Mouse (Mus musculus) cerebellum, adult 9-10 months (tissue): ENCODE data around the gene Ptprs.
A peak's percentile ranks its signal among the peaks of the same experiment; 100 is the strongest.

ENCODE experiments used
- DNase-seq: peaks from one replicate; pipeline ENCODE4 v3.0.0; 2022

Gene Ptprs

DNA sequence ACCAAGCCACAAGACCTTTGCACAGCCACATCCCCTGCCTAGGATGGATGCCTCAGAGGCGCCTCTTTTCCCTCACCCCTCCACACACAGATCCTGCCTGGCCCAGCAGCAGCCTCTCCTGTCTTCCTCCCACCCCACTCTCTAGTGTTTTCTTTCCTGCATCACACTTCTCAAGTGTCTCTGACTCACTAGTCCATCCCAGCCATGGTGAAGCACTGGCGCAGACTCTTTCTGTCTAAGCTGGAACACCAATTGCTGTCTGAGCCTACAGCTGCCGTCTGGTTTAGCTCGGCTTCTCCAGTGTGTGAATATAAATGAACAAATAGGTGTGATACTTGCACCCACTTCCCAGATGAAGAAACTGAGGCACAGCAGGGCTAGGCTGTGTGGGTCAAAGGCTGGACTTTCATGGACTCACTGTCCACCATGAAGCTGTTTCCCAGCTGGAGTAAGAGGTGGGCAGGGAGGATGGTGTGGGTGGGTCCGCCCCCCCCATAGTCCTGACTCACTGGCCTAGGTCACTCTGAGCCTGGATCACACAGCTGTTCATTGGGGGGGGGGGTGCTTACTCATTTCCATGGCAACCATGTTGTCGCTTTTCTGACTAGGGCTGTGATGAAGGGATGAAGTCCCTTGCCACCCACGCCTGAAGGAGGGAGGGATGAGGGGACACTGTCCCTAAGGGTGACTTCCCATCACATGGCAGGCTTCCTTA, 14.3 kb upstream of the Ptprs start:
- no peak for DNase-seq

DNA sequence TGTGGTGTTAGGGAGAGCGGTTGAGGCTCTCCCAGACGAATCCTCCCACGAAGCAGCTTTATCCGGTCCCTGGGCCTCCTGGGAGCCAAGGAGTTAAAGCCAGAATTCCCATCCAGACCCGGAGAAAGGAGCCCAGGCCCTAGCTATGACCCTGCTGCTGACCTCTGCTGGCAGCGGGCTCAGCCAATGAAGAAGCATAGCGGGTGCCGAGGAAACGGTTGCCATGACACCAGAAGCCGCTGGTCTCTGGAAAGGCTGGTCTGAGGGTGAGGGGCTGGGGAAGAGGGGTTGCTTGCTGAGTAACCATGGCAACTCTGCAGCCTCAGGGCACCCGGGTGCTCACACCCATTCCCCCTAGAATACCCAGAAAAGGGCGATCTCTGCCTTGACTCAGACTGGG, 11.7 kb upstream of the Ptprs start:
- DNase-seq = no peak

DNA sequence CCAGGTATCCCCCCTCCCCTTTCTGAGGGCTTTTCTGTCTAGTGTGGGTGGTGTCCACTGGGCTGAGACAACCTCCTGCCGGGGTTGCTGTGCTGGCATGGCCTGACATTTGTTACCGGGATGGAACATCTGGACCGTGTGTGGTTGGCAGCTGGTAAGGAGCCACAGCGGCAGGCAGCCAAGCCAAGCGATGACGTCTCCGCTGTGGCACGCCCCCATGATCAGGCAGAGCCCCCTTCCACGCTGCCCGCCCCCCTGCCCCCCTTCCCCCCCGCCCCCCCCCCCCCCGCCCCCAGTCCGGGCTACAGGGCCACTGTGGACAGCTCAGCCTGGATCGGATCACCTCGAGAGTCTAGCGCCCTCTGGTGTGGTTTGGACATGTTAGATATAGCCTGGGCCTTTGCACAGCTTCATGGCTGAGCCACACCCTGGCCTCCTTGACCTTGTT, 11.2 kb upstream of the Ptprs start:
- no peak for DNase-seq

DNA sequence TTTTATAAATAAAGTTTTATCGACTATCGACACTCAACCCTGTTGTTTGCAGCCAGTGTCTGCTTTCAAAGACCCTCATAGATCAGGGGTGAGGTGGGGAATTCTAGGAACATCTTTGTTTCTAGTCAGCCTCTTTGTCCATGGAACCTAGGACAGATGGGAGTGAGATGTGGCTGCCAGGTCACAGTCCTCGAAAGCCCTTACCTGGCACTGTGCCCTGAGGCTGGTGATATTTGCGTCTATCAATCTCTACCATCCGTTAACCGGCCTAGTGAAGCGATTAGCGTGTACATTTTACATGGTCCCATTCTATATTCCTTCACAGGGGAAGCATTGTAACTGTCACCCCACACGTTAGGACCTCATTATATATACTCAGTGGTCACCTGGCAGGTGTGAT, 9.6 kb upstream of the Ptprs start:
- no peak for DNase-seq

DNA sequence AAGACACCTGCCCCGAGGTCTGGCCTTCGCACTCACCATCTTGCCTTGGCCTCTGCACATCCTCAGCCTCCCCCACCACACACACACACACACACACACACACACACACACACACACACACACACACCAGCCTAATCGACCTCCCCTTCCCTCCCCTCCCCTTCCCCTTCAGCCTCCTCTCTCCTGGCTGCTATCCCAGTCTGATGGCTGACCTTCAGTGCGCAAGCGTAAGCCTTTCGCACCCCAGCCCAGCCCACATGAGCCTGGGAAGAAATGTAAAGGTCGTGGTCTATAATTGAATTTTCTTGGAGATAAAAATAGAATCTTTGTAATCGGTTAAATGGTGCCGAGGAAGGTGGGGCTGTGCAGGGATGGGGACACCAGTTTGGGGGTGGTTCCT, 8.8 kb upstream of the Ptprs start:
- no peak for DNase-seq

DNA sequence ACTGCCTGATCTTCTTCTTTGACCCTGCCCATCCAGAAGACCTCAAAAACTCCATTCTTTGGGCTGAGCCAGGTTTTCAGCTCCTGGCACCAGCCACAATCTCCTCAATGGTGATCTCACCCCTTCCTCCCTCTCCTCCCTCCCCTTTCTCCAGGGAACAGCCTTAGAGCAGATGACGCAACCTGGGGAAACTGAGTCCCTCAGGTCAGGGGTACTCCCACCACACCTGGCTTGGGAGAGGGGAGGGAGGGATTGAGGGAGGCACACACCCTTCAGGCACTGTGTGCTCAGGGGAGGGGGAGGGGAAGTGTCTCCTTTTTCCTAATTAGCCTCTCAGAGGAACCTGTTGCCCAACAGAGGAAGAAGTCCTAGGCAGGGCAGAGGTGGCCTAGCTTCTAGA, 6.4 kb upstream of the Ptprs start:
- no peak for DNase-seq

DNA sequence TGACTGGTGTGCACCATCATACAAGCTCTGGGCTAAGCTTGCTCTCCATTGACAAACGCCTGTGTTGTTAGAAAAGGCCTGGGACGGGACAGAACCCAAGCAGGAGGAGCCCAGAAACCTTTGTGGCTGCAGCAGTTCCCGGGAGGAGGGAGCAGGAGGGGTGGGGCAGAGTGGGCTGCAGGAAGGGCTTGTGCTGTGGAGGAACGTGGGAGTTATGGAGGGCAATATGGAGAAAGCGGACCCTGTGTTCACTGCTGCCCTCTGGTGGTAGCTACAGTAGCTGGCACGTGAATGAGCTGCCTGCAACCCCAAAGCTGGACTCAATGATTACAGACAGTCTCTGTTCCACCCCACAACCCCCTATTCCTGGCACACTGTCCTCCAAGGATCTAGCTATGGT, 3.1 kb upstream of the Ptprs start:
- DNase-seq = peak; percentile 85

DNA sequence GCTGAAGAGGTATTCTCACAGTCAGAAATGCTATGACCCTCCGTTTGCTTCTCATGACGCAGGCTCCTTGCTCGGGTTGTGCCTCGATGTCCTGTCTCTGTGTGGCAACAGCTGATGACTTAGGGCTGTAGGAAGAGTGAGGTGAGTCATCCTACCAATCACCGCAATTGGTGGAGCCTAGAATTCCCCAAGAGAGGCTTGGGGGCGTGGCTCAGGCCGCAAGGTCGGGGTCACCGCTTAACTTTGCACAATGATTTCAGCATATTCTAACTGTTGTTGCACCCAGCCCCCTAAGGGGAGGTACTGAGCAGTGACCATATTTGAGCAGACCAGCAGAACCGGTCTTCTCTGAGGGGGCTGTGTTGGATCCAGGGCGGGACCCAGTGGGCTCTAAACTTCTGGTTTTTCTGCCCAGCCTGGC, 1.9 kb upstream of the Ptprs start:
- DNase-seq = no peak

DNA sequence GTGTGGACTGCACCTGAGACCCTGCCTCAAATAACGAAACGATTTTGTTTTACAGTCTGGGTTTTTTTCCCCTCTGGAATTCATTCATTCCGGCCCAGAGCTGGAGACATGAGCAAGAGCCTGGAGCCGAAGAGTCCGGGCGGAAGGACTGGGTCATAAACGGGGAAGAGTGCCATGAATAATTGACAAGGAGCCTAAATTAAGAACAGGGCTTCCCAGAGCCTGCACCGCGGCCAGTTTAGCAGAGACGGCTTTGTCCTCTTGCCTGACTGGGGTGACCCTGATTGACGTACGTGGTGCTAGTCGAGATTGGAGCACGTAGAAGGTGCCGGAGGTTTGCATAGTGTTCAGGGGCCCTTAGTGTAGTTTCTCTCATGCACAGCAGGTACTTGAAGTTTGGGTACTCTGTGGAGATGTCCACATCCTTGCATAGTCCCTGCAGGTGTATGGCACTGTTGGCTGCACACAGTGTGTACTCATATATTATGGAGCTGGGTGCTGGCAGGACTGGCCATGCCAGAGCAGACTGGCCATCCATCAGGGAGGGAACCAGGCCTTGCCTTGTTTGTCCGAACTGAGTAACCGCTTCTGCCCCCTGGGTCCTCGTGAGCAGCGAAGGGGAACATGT, 1.0 kb upstream of the Ptprs start:
- peak; percentile 63 for DNase-seq

DNA sequence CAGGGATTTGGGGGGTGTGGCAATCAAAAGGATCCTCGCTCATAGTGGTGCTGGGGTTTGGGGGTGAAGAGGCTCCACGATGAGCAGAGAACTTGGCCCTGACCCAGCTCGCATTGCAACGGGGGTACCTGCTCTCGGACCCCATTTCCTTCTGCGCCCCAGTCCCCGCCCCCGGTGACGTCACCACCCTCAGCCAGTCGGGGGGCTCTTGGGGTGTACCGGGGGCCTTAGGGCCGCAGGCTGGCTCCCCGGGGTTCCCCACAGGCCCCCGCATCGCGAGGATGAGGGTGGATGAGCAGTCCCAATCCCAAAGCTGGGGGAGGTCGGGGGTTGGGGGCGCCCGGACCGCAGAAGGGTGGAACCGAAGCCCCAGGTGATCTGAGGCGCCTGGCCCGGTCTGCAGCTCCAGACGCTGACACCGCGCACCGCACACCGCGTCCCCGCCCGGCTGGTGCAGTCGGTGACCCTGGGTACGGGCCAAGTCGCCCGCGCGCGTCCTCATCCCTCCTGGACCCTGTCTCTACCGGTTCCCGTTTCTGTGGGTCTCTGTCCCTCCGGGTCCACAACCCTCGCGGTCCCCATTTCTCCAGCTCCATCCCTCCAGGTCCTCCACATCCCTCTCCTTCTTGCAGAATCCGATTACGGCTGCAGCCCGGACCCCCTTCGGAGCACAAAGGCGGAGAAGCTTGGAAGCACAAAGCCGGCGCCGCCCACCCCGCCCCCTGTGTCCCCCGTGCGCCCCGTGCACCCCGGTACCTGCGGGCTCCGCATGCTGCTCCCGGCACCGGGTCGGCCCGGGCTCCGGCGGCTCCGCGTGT, 490 bp downstream of the Ptprs start:
- peak; percentile 80 for DNase-seq

DNA sequence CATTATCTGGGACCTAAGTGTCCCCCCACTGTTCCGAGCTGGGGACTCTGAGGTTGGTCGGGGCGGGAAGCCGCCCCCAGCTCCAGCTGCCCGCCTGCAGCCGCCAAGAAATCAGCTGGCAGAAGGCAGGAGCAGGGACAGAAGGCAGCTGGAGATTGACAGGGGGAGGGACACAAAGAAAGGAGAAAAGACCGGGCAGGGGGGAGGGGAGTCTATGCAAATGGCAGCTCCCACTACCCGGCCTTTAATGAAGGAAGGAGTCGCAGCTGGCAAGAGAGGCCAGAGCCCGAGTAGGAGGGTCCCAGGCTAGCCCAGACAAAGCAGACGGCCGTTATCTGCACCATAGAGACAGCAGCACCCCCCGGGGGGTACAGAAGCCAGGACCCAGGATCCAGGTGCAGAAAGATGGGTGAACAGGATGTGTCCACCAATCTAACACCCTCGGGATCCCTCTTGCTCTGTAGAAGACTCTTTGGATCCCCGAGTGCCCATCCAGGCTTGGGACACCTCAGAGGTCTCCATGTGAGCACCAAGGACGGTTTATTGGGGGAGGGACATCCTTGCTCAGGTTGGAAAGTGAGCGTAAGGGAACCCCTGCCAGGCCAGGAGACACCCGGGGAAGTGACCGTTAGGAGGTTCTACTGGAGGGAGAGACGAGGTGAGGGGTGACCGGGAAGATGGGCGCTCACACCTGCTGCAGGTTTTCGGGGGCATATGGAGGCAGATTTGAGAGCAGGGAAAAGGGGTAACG, 1.3 kb downstream of the Ptprs start:
- DNase-seq = peak; percentile 76

DNA sequence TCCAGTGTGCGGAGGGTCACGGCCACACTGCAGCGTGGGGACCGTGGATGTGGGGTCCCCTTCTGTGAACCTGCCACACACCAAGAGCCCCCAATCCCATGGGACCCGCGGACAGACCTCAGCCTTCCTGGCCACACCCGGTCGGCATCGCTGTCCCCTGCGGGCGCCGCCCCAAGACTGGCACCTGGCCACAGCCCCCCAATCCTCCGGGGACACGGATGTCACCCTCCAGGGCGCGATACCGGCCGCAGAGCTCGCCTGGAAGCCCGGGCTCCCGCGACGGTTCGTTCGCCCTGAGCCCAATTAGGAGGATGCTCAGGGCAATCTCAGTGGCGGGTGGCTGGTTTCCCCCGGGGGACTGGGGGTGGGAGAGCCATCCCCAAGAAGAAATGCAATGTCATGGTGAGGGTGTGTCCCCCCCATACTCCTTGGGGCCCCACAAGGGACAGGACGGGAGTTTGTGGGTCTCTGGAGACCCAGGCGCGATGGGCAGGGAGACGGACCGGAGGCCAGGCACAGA, 1.9 kb downstream of the Ptprs start:
- no peak for DNase-seq

DNA sequence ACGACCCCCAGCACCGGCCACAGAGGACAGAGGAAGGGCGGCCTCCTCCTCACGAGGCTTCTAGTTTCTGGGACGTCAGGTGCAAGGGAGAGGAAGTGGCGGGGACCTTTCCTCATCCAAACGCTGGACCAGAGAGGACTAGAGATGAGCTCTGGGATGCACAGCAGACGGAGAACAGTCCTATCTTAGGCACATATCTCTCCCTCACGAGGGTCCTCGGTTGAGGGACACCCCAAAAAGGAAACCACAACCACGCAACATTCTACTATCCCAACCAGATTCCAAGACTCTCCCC, 2.7 kb downstream of the Ptprs start:
- no peak for DNase-seq

DNA sequence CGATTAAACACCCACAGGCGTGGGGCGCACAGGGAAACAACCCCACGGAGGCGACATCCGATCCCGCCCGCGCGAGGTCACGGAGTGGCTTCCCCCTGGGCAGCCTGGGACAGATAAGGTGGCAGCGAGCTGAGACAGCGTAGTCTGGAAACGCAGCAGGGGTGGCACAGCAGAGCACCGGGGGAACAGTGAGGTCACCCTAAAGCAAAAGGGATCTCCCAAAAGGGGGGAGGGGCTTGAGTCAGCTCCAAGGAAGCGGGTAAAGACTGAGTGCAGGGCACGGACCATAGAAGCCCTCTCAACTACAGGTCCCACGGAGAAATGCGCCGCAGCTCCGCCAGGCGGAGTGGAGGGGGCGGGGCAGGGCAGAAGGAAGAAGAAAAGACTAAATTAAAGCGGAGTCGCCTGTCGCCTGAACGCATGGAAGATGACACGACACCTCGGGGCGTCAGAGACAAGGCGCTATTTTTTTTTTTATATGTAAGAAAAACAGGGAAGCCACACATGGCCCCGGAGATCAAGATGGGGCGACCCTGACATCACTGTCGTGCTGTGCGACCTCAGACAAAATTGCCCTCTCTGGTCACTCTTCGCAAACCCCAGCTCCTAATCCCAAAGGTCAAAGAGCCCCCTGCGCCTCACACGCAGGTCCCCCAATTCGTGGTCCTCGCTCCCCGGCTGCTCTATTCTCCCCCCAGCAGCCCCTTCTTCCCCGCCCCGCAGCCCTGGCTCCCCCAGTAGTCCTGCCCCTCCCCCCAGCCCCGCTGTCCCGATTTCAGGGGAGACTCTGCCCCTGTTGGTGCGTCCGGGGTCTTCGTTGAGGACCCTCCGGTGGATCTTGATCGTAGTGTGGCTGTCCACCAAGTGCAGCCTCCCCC, 3.3 kb downstream of the Ptprs start:
- peak; percentile 72 for DNase-seq

DNA sequence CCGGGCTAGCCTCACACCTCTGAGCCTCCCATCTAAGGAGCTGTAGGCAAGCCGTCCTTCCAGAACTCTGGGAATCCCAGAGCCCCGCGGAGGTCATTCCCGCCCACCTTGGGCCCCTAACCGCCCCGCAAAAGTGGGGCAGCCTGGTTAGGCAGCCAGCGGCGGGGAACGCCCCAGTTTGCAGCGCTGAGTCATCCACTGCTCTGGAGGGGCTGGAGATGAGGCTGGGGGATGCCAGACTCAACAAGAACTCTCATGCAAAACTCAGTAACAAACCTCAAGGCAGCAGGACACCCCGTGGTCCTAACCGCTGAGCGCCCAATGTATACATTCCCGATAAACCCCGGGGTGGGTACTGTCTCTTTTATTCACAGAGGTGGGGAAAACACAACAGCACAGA, 4.2 kb downstream of the Ptprs start:
- no peak for DNase-seq

DNA sequence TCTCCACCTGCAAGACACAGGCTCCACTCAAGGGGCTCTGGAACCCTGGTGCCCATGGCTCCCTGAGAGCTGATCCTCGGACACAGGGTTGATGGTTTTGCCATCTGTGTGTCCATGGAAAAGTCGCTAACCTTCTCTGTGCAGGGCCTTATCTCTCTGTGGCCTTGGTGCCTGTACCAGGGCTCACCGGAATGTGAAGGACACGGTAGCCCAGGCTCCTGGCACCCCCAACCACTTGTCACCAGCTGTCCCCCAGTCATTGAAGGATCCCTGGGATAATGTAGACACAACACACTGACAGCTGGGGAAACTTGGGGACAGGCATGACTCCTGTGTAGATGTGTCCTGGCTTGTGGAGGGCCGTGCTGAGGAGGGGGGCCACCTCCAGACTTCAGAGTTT, 5.1 kb downstream of the Ptprs start:
- no peak for DNase-seq

DNA sequence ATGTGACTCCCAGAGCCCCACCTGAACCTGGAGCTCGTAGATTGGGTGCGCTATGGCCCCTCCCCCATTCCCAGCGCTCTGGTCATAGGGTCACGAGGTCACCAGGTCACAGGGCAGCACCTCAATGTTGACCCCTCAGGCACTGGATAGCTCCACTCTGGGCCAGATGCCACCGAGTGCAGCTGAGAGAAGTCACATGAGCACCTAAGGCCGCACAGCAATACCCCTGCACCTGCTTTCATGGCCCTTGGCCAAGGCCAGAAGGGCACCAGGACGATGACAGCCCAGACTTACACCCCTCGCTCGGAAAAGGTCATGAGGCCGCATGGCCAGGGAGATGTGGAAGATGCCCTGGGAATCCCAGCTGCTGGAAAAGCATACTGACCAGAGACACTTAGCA, 5.7 kb downstream of the Ptprs start:
- DNase-seq = peak; percentile 56

DNA sequence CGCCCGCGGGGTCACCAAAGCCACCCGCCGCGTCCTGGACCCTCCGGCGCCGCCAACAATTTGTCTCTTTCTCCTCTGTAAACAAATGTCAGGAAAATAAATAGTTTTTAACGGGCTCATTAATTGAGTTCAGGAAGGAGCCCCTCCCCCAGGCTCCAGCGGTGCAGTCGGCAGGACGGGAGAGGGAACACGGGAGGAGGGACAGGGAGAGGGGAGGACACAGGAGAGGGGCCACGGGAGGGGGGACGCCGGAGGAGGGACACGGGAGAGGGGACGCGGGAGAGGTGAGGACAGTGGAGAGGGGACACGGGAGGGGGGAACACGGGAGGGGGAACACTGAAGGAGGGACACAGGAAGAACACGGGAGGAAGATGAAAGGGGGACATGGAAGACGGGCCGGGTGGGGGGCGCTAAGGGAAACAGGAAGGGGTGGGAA, 6.3 kb downstream of the Ptprs start:
- no peak for DNase-seq

DNA sequence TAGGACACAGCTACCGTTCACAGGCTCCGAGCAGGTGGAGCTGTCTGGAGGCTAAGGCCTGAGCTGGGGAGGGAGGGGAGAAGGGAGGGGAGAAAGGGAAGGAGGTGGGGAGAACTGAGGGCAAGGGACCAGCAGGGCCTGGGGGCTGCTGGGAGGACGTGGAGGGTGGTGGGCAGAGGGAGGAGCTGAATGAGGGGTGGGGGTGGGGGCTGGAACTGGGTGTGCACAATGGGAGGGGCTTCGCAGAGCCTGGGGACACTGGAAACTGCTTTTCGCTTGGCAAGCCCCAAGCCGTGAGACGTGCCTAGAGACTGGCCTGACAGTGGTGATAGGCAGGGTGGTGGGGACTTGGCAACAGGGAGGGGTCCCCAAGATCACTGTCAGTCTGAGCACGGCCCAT, 7.0 kb downstream of the Ptprs start:
- DNase-seq = no peak

DNA sequence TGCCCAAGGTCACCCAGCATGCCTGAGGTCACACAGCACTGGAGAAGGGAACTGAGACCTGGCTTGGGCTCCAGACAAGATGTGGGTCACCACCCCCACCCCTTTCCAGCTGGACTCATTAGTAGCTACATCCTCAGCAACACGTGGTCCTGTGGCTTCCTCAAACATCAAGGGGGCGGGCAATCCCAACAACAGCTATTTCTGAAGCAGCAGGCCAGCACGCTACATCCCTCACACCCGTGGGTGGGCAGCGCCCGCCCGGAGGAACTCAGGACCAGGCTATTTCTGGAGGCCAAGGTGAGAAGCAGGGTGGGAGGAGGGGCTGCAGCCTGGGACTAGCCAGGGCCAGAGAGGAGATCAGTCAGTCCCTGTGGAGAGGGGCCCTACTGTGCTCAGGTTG, 7.4 kb downstream of the Ptprs start:
- DNase-seq = peak; percentile 45

DNA sequence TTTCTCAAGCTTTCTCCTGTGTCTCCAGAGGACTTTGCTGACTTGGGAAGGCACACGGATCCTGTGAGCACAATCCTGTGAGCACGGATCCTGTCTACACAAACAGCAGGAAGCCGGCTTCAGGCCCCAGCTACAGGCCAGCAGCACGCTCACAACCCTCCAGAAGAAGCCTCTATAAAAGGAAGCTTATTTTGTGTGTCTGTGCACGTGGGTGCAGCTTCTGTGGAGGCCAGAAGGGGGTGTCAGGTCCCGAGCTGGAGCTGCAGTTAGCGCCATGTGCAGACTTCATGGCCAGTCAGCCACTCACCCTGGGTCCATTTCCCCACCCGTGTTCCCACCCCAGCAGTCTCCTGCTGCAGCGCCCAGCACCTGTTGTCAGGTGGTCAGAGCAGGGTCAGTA, 7.9 kb downstream of the Ptprs start:
- peak; percentile 45 for DNase-seq

DNA sequence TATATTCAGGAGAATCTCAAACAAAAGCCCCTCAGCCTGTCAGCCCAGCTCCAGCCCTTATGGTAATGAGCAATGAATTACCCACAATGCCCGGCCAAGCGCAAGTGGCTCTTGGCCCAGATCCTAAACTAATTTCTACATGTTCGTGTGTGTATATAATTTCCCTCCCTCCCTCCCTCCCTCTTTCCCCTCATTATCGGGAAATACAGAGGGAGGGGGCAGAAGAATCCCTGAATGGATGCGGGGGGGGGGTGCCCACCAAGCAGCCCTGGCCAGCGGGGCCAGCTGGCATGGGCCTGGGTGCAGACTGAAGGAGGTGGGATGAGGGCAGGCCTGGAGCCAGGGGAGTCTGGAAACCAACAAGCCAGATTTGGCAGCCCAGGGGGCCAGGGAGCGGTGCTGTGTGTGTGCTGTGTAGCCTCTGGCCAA, 8.8 kb downstream of the Ptprs start:
- DNase-seq = peak; percentile 48
